Mouse (Mus musculus): ENCODE results near the gene Ctbp2.

Gene Ctbp2

GRCm38 (mm10) chr7:133040688-133041345, 83.3 kb downstream of the Ctbp2 start:
- in situ Hi-C loops (cut with MboI): no loop called here

- in situ Hi-C loops (cut with MboI): no loop called here
Measured at GRCm38 (mm10) chr7:133039556-133040255, 84.4 kb downstream of the Ctbp2 start.

GRCm38 (mm10) chr7:133037618-133038017, 86.5 kb downstream of the Ctbp2 start:
- in situ Hi-C loops (cut with MboI): no loop called here

GRCm38 (mm10) chr7:133037217-133037616, 86.9 kb downstream of the Ctbp2 start:
- in situ Hi-C loops (cut with MboI): no loop called here

- in situ Hi-C loops (cut with MboI): no loop called here
Measured at GRCm38 (mm10) chr7:133035901-133036300, 88.3 kb downstream of the Ctbp2 start.

- in situ Hi-C loops (cut with MboI): no loop called here
Measured at GRCm38 (mm10) chr7:133032589-133033203, 91.5 kb downstream of the Ctbp2 start.

- in situ Hi-C loops (cut with MboI): no loop called here
Measured at GRCm38 (mm10) chr7:133029496-133030047, 94.6 kb downstream of the Ctbp2 start.

GRCm38 (mm10) chr7:133029004-133029403, 95.2 kb downstream of the Ctbp2 start:
- in situ Hi-C loops (cut with MboI): no loop called here

GRCm38 (mm10) chr7:133027930-133028329, 96.2 kb downstream of the Ctbp2 start:
- in situ Hi-C loops (cut with MboI): no loop called here

GRCm38 (mm10) chr7:133024694-133025093, 99.5 kb downstream of the Ctbp2 start:
- in situ Hi-C loops (cut with MboI): no loop called here

- in situ Hi-C loops (cut with MboI): no loop called here
Measured at GRCm38 (mm10) chr7:133019481-133020020, 104.6 kb downstream of the Ctbp2 start.

- in situ Hi-C loops (cut with MboI): no loop called here
Measured at GRCm38 (mm10) chr7:133018961-133019360, 105.2 kb downstream of the Ctbp2 start.

GRCm38 (mm10) chr7:133015416-133016070, 108.6 kb downstream of the Ctbp2 start:
- in situ Hi-C loops (cut with MboI): no loop called here

GRCm38 (mm10) chr7:133014631-133015030, 109.5 kb downstream of the Ctbp2 start:
- in situ Hi-C loops (cut with MboI): no loop called here

GRCm38 (mm10) chr7:133013923-133014322, 110.2 kb downstream of the Ctbp2 start:
- in situ Hi-C loops (cut with MboI): no loop called here

- in situ Hi-C loops (cut with MboI): no loop called here
Measured at GRCm38 (mm10) chr7:133012637-133013366, 111.4 kb downstream of the Ctbp2 start.

GRCm38 (mm10) chr7:133011611-133012010, 112.5 kb downstream of the Ctbp2 start:
- in situ Hi-C loops (cut with MboI): no loop called here

- in situ Hi-C loops (cut with MboI): no loop called here
Measured at GRCm38 (mm10) chr7:133011191-133011590, 113.0 kb downstream of the Ctbp2 start.

- in situ Hi-C loops (cut with MboI): no loop called here
Measured at GRCm38 (mm10) chr7:133010477-133010876, 113.7 kb downstream of the Ctbp2 start.

- in situ Hi-C loops (cut with MboI): loop anchor here (10.0 kb wide), 1 partner anchor 355 kb away; no protein-coding TSS in a partner anchor
Measured at GRCm38 (mm10) chr7:133009676-133010075, 114.5 kb downstream of the Ctbp2 start.

GRCm38 (mm10) chr7:133008663-133009062, 115.5 kb downstream of the Ctbp2 start:
- in situ Hi-C loops (cut with MboI): loop anchor here (10.0 kb wide), 1 partner anchor 354 kb away; no protein-coding TSS in a partner anchor

Measured in mature B cell (primary cell).